Comparison of ENCODE assay signal across 8 mouse cellular contexts in the genomic region with DNA sequence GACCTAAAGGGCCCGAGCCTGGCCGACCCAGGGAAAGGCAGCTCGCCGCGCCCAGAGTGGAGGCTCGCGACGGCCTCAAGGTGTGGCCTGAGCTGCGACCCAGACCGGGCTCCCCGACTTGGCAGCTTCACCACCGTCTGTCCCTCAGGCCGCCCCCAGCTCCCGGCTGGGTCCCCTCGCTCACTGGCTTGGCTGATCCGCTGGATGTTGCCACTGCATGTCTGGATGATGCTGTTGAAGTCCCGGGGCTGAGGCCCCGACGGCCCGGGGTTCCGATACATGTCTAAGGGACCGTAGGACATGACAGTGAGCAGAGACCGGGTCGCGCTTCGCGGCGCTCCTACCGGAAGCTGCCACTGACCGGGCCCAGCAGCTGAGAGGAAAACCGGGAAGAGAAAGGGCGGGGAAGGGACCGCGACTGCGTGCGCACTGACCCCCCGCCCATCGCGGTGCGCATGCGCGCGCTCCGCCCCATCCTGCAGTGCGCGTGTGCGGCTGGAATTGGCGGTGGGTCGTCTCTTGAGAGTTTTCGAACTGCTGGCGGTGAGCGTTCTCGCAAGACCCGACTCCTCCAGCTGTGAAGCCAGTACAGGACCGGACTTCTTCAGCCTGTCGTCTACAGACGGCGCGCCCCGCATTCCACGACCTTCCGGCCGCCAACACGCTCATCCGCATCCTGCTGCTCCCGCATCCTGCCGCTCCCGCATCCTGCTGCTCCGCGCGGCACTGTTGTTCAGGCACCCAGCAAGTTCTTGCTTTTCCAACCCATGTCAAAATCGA. TPM values are rescaled to one million over a fixed set of nuclear protein-coding genes. Genes with fewer than 3 reads are reported as not detected.
DNase-seq lines count a peak whose midpoint lies in the region; ATAC-seq lines count a peak whose summit lies in the region.

A gene (minus strand): TSS at position 446 of the 780 bp plus-strand sequence.

- peak; percentile 92 for ATAC-seq in heart, embryonic 14.5 days (ENCODE audit: insufficient number of reproducible peaks, insufficient read depth, low FRiP score, low read depth)
- peak; percentile 92 for ATAC-seq in liver, embryonic 13.5 days (ENCODE audit: low read depth)
- peak; percentile 95 for ATAC-seq in stomach, embryonic 16.5 days (ENCODE audit: insufficient read depth, low FRiP score)

- H3K4me2 ChIP-seq in heart, embryonic 14.5 days (ENCODE audit: low read length), result peak within 1 kb of the TSS; percentile 80
- H3K4me2 ChIP-seq in liver, embryonic 13.5 days, result peak within 1 kb of the TSS; percentile 96
- peak within 1 kb of the TSS; percentile 93 for H3K4me2 ChIP-seq in stomach, embryonic 16.5 days (ENCODE audit: low read depth, low read length)

- no peaks in the 10 kb centered on the region for H3K27me3 ChIP-seq in heart, embryonic 14.5 days (ENCODE audit: control insufficient read depth, insufficient read depth, low read length)
- no peaks in the 10 kb centered on the region for H3K27me3 ChIP-seq in liver, embryonic 13.5 days
- no peaks in the 10 kb centered on the region for H3K27me3 ChIP-seq in stomach, embryonic 16.5 days (ENCODE audit: control insufficient read depth, insufficient read depth, low read length)

- under 1% methylated on average over 72 of the region's 72 CpGs for WGBS in heart, embryonic 14.5 days
- under 1% methylated on average over 71 of the region's 72 CpGs for WGBS in liver, embryonic 13.5 days (ENCODE audit: insufficient replicate concordance)
- under 1% methylated on average over 72 of the region's 72 CpGs for WGBS in stomach, embryonic 16.5 days

- H3K9me3 ChIP-seq in heart, embryonic 14.5 days (ENCODE audit: control insufficient read depth, low read length), result no peaks in the 10 kb centered on the region
- no peaks in the 10 kb centered on the region for H3K9me3 ChIP-seq in liver, embryonic 13.5 days (replicated peaks)
- no peaks in the 10 kb centered on the region for H3K9me3 ChIP-seq in stomach, embryonic 16.5 days (replicated peaks; ENCODE audit: control insufficient read depth, low read length)

- DNase-seq in CD4-positive, CD25-positive, alpha-beta regulatory T cell, adult 2 months (ENCODE audit: low read depth, low spot score), result peak; percentile 90
- DNase-seq in fibroblast of lung, adult 2 months (ENCODE audit: low read depth), result peak; percentile 74
- peak; percentile 96 for DNase-seq in kidney, postnatal 14 days
- peak; percentile 83 for DNase-seq in liver, embryonic 13.5 days
- peak; percentile 91 for DNase-seq in neural tube, embryonic 10.5 days (ENCODE audit: extremely low spot score, low spot score)

- peak within 1 kb of the TSS; percentile 92 for H3K27ac ChIP-seq in brown adipose tissue, adult 24 weeks (replicated peaks; ENCODE audit: low read depth, low read length)
- H3K27ac ChIP-seq in heart, embryonic 14.5 days (replicated peaks in 1 of 2; ENCODE audit: control insufficient read depth in 1 of 2, insufficient read depth in 1 of 2, low read depth in 2 of 2, low read length in 2 of 2), result peak within 1 kb of the TSS; percentile 71 to 86
- H3K27ac ChIP-seq in liver, embryonic 13.5 days, result peak within 1 kb of the TSS; percentile 91
- peak within 1 kb of the TSS; percentile 91 for H3K27ac ChIP-seq in stomach, embryonic 16.5 days (ENCODE audit: low read length)

- peak within 1 kb of the TSS; percentile 95 for H3K9ac ChIP-seq in heart, embryonic 14.5 days (ENCODE audit: low read length)
- H3K9ac ChIP-seq in liver, embryonic 13.5 days, result peak within 1 kb of the TSS; percentile 97
- peak within 1 kb of the TSS; percentile 98 for H3K9ac ChIP-seq in stomach, embryonic 16.5 days (ENCODE audit: low read length)

- H3K4me1 ChIP-seq in brown adipose tissue, adult 24 weeks (ENCODE audit: control insufficient read depth, insufficient read depth, insufficient read length, low read length), result peaks cover 7% of the 10 kb centered on the region; the same call in 1 of the 2 replicates
- peaks cover 0 to 17% of the 10 kb centered on the region in 2 experiments; a peak in 2 of 4 replicates for H3K4me1 ChIP-seq in heart, embryonic 14.5 days (ENCODE audit: control insufficient read depth in 2 of 2, insufficient read depth in 2 of 2, low read length in 2 of 2)
- H3K4me1 ChIP-seq in liver, embryonic 13.5 days (replicated peaks), result peaks cover 38% of the 10 kb centered on the region
- peaks cover 7% of the 10 kb centered on the region for H3K4me1 ChIP-seq in stomach, embryonic 16.5 days (ENCODE audit: control insufficient read depth, insufficient read depth, low read length)

- H3K36me3 ChIP-seq in heart, embryonic 14.5 days (ENCODE audit: control insufficient read depth, insufficient read depth, low read length), result peaks cover 6% of the 10 kb centered on the region
- peaks cover 13% of the 10 kb centered on the region for H3K36me3 ChIP-seq in liver, embryonic 13.5 days
- no peaks in the 10 kb centered on the region for H3K36me3 ChIP-seq in stomach, embryonic 16.5 days (ENCODE audit: control insufficient read depth, insufficient read depth, low read length)

- peak within 1 kb of the TSS; percentile 88 for H3K4me3 ChIP-seq in brown adipose tissue, adult 24 weeks (ENCODE audit: insufficient read depth, low read depth, low read length)
- H3K4me3 ChIP-seq in heart, embryonic 14.5 days (ENCODE audit: control insufficient read depth in 1 of 2, insufficient read depth in 1 of 2, low read depth in 1 of 2, low read length in 2 of 2), result peak within 1 kb of the TSS; percentile 65 to 89
- H3K4me3 ChIP-seq in liver, embryonic 13.5 days (replicated peaks), result peak within 1 kb of the TSS; percentile 96
- peak within 1 kb of the TSS; percentile 99 for H3K4me3 ChIP-seq in stomach, embryonic 16.5 days (replicated peaks; ENCODE audit: low read length)

RNA-seq across cellular contexts. Expression of the gene that starts here (rescaled TPM):
- polyA plus RNA-seq in brown adipose tissue, adult 24 weeks (2012; ENCODE audit: insufficient read depth, insufficient read length, missing spikeins), result 53.6 and 63.8 TPM in 2 replicates
- 60.2 and 64.0 TPM in 2 replicates for polyA plus RNA-seq in heart, embryonic 14.5 days (2014; fragmentation: Nextera tagmentation; extraction: Ambion mirVana)
- 17.6 and 20.5 TPM in 2 replicates for polyA plus RNA-seq in liver, embryonic 13.5 days (2015; fragmentation: Nextera tagmentation; extraction: Ambion mirVana)
- 59.6 and 62.7 TPM in 2 replicates for polyA plus RNA-seq in stomach, embryonic 16.5 days (2015; fragmentation: Nextera tagmentation; extraction: Ambion mirVana)

Comparison
In these comparisons a context has a peak if more than half of its experiments do, and no peak if none do; other contexts are left out.
1. Peak in every context shown above with its lines: DNase-seq, ATAC-seq, H3K4me3 ChIP-seq and H3K27ac ChIP-seq.